Mouse (Mus musculus): Measurements from ENCODE around the gene Prkd2.

Prkd2 gene

GRCm38 (mm10) chr7:16919395-16920149 lies 76.9 kb downstream of the Prkd2 start:
- DNase-seq = no peak

Measured in kidney, postnatal 25 days (tissue).